8 mouse cellular contexts compared by ENCODE assay signal in the genomic region with DNA sequence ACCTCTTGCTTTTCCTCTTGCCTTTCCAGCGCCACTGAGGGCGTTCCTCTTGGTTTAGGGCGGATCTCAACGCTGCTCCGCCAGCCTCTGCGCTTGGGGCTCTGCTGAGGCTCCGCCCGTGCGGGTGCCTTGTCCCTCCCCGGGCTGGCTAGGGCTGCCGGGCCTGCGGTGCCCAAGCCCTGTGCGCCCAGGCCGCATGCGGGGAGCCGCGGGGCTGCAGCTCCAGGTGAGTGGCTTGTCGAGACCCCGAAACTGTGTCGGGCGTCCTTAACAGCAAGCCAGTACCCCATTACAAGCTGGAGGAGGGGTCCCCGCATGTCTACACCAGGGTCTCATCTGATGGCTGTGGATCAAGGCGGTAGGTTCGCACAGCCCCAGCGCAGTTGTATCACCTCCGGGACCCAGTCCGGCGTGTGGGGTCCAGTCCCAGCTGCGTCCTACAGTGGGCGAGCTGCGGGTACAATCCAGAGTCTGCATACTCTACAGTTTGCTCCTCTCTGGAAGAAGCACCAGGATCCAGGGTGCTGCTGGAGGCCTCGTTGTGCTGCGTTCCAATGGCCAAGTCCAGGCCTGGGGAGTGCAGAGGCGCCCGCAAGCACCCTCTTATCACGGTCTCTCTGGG. TPM values are rescaled to one million over a fixed set of nuclear protein-coding genes. Genes with fewer than 3 reads are reported as not detected.
DNase-seq lines count a peak whose midpoint lies in the region; ATAC-seq lines count a peak whose summit lies in the region.

Gene Arntl2 (plus strand): TSS at position 132 of the 622 bp plus-strand sequence.

- WGBS in hindbrain, embryonic 15.5 days, result 1% methylated on average over 36 of the region's 36 CpGs

- ATAC-seq in common myeloid progenitor, adult 5-6 weeks (replicated peaks; ENCODE audit: low read depth, poor library complexity, severe bottlenecking), result peak; percentile 94
- peak; percentile 97 for ATAC-seq in hindbrain, embryonic 15.5 days (ENCODE audit: low FRiP score, low read depth)

- peaks cover 9% of the 10 kb centered on the region; the same call in 1 of the 2 replicates for H3K27me3 ChIP-seq in hindbrain, embryonic 15.5 days

- H3K9me3 ChIP-seq in hindbrain, embryonic 15.5 days, result no peaks in the 10 kb centered on the region

- no peak within 1 kb of the TSS for H3K27ac ChIP-seq in hindbrain, embryonic 15.5 days (replicated peaks)

- peak; percentile 83 for DNase-seq in adipocyte (ENCODE audit: low spot score)
- DNase-seq in gastrocnemius, adult 8-10 months (ENCODE audit: low spot score in 2 of 2), result peak; percentile 40 to 65
- DNase-seq in left cerebral cortex, adult 11 months (ENCODE audit: low spot score), result peak; percentile 43
- peak; percentile 75 for DNase-seq in lung, postnatal 14 days
- DNase-seq in retina, postnatal 1 day, result peak; percentile 77
- peak; percentile 65 to 75 for DNase-seq in urinary bladder, postnatal 4 days (ENCODE audit: low spot score in 2 of 2)

- H3K9ac ChIP-seq in hindbrain, embryonic 15.5 days, result peak within 1 kb of the TSS; percentile 54

- H3K4me2 ChIP-seq in hindbrain, embryonic 15.5 days, result peak within 1 kb of the TSS; percentile 92

- H3K36me3 ChIP-seq in hindbrain, embryonic 15.5 days, result no peaks in the 10 kb centered on the region

- peaks cover 7% of the 10 kb centered on the region for H3K4me1 ChIP-seq in hindbrain, embryonic 15.5 days (replicated peaks)

- peak within 1 kb of the TSS; percentile 59 for H3K4me3 ChIP-seq in hindbrain, embryonic 15.5 days

RNA-seq across cellular contexts. Expression of gene Arntl2, which starts in this region (rescaled TPM):
- not detected in 2 replicates for total RNA-seq in common myeloid progenitor, adult 5-6 weeks (2017)
- total RNA-seq in gastrocnemius, adult 8-10 months (2022), result under 1 TPM; 0.48 to 0.72 (median 0.58) TPM
- 4.4 and 4.6 TPM in 2 replicates for polyA plus RNA-seq in hindbrain, embryonic 15.5 days (2015; fragmentation: Nextera tagmentation; extraction: Ambion mirVana)

Comparison
In these comparisons a context has a peak if more than half of its experiments do, and no peak if none do; other contexts are left out.
1. Peak in ATAC-seq in common myeloid progenitor, adult 5-6 weeks; RNA of the gene not detected or under 1 TPM.
2. Peak in DNase-seq in gastrocnemius, adult 8-10 months; RNA of the gene not detected or under 1 TPM.